Mouse (Mus musculus): ENCODE results near the gene Sdccag8. TPM values are rescaled to one million over a fixed set of nuclear protein-coding genes. Genes with fewer than 3 reads are reported as not detected.

The Sdccag8 gene
- total RNA-seq, 2 experiments from 2014 or later: 11.9 to 13.4 TPM

DNA sequence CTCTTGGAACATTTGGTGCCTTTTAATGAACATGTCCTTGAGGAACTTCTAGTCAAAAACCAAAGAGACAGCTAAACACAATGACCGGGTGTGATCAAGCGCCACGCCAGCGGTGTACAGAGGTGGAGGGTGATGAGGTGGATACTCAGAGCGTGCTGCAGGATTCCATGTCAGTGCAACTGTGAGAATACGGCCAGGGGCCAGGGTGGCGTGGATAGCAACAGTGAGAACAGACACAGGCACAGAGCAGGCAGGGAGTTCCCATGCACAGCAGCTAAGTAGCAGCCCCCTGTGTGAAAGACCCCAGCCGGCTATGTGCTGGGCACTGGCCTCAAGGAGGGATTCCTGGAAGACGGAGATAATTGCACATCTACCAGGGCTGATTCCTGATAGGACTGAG, 59.0 kb downstream of the Sdccag8 start:
- no peak for DNase-seq
- intact Hi-C loops (cut with DNase I): no loop called here

- no peak for DNase-seq
- intact Hi-C loops (cut with DNase I): no loop called here
Observed at GRCm38 (mm10) chr1:176874155-176874554, 59.7 kb downstream of the Sdccag8 start.

GRCm38 (mm10) chr1:176877756-176878155, 63.3 kb downstream of the Sdccag8 start:
- intact Hi-C loops (cut with DNase I): loop anchor here (5.0 kb wide), 3 partner anchors 565 to 825 kb away; partner anchors contain the start of gene Zbtb18
- no peak for DNase-seq

- intact Hi-C loops (cut with DNase I): loop anchor here (5.0 kb wide), 3 partner anchors 563 to 823 kb away; partner anchors contain the start of gene Zbtb18
- peak; percentile 40 for DNase-seq
Observed at GRCm38 (mm10) chr1:176879005-176879404, 64.5 kb downstream of the Sdccag8 start.

DNA sequence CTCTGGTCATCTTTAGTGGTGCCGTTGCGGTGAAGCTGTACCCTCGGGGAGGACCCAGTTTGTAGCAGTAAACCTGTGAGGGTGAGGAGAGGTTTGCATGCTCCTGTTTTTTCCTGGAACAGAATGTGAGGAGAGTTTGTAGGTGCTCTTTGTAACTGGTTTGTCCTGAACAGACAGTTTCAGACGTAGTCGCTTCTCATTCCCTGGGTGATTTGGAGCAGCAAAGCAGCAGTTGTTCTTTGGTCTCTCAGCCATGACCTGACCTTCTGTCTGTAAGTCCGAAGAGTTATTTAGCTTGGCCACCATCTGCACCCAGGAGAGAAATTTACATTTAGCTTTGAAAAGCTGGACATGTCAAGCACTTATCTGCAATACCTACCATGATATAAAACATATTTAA, 65.2 kb downstream of the Sdccag8 start:
- no peak for DNase-seq
- intact Hi-C loops (cut with DNase I): loop anchor here (5.0 kb wide), 3 partner anchors 563 to 823 kb away; partner anchors contain the start of gene Zbtb18

- intact Hi-C loops (cut with DNase I): no loop called here
- DNase-seq: no peak
Observed at GRCm38 (mm10) chr1:176880101-176880500, 65.6 kb downstream of the Sdccag8 start.

DNA sequence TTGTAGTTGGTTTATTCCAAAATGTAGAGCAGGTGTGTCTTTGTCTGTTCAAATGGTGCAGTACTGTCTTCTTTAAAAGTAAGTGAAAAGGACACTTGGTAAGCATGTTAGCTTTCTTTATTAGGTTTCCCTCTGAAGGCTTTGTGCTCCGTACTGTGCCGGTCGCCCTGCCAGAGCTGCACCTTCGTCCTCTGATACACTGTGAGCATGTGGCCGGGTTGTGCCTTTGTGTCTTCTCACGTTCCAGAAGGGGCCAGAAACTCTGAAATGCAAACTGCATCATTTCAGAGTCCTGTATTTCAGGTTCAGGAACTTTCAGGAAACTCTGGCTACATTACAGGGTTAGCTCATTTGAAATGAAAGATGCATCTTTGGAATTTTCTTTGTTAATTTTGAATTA, 66.5 kb downstream of the Sdccag8 start:
- no peak for DNase-seq
- intact Hi-C loops (cut with DNase I): no loop called here

DNA sequence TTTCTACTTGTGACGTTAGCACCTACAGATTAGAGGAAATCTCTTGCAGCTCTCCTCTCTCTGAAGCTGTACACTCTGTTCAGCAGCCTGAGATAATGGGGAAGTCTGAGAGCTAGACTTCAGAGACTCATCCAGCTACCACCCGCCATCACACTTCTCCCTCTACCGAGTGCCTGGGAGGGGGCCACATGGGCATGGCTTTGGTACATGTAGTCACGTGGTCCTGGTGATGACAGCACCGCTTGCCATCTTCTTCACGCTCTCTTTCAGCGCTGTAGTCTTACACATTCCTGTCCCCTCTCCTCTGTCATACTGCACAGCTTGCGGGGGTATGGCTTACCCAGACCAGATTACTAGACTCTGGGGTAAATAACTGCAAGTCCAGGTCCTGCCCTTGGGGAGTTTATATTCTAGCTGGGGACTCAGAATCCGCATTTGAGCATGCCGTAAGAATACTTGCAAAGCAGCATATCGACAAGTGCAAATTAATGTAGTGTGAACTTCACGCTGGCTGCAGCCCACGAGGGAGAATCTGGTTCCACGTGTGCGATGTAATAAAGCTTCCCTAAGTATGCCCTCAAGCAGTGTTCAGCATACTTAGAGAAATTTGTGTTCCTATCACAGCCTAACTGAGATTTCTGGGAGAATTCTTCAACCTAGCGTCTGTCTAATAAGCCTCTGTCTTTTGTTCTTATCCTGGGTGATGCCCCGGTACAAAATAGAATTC, 70.9 kb downstream of the Sdccag8 start:
- intact Hi-C loops (cut with DNase I): loop anchor here (5.0 kb wide), 1 partner anchor 372 kb away; the partner anchor contains the start of gene Akt3

GRCm38 (mm10) chr1:176886002-176886401, 71.5 kb downstream of the Sdccag8 start:
- intact Hi-C loops (cut with DNase I): loop anchor here (5.0 kb wide), 1 partner anchor 371 kb away; the partner anchor contains the start of gene Akt3
- no peak for DNase-seq

More for the DNA sequence above, 70.9 kb downstream of the Sdccag8 start:
- DNase-seq: no peak

GRCm38 (mm10) chr1:176903741-176904140, 89.3 kb downstream of the Sdccag8 start:
- no peak for DNase-seq
- intact Hi-C loops (cut with DNase I): no loop called here

- intact Hi-C loops (cut with DNase I): no loop called here
- no peak for DNase-seq
Observed at GRCm38 (mm10) chr1:176915946-176916345, 101.5 kb downstream of the Sdccag8 start.

DNA sequence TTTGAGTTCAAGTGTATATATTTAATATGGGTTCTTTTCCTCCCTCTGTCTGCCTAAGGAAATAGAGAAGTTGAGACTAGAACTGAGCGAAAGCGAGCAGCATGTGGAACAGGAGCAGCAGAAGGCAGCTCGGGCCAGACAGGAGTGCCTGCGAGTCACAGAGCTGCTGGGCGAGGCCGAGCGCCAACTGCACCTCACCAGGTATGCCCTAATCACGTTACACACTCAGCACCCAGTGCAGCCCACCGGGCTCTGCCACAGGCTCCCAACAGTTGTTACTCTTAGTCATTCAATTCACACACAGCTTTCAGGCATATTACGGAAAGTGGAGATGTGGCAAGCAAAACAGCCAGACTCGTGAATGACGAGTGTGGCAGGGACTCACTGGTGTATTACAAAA, 105.0 kb downstream of the Sdccag8 start:
- intact Hi-C loops (cut with DNase I): no loop called here
- DNase-seq: peak; percentile 38

- intact Hi-C loops (cut with DNase I): no loop called here
- no peak for DNase-seq
Observed at GRCm38 (mm10) chr1:176922842-176923241, 108.4 kb downstream of the Sdccag8 start.

DNA sequence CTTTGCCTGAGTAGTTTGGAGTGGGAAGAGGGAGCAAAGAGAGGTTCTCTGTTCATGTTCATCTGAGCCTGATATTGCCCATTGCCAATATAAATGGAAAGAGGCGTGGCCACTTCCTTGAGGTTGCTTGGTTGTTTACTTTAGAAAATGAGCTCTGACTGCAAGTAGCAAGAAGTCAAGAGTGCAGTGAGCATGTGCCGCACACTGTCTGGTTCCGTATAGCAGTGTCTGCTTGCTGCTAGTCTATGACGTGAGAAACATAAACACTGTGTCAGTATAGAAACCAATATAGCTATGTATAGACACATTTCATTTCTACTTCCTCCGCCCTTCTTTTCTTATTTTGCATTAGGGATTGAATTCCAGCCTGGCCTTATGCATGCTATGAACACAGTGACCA, 111.5 kb downstream of the Sdccag8 start:
- intact Hi-C loops (cut with DNase I): no loop called here
- no peak for DNase-seq

DNA sequence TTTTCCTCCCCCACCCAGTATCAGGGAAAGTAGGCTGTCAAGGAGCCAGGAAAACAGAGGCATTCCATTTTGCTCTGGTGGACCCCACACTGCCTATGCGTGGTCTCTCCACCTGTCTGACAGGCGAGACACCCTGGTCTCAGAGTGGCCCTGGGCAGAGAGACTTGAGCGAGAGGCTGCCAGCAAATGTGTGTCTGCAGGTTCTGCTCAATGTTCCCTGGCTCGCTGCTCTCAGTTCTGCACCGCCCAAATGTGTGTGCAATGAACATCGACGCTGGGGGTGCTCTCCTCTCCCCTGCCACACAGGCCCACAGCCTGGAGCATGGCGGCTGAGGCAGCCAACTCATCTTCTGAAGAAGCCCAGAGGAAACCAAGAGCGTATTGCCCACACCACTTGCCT, 112.9 kb downstream of the Sdccag8 start:
- peak; percentile 59 for DNase-seq
- intact Hi-C loops (cut with DNase I): no loop called here

DNA sequence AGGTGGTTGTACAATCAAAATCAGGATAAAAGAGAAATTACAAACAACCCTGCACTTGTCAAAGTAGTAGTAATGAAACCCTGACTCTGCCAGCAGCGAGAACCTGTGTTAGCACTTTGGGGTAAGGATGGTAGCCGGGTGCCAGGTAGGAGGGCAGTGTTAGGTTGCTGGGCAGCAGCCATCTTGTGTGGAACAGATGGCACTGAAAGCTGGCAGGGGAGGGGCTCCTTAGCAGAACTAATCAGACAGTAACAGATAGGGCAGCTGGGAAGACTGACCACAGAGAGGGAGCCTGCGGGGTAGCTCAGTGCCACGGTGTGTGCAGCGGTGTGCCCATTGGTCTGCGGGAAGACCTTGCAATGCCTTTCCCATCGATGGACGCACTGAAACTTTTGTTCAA, 115.2 kb downstream of the Sdccag8 start:
- intact Hi-C loops (cut with DNase I): loop anchor here (10.0 kb wide), 1 partner anchor 65 kb away; no protein-coding TSS in a partner anchor
- peak; percentile 95 for DNase-seq

DNA sequence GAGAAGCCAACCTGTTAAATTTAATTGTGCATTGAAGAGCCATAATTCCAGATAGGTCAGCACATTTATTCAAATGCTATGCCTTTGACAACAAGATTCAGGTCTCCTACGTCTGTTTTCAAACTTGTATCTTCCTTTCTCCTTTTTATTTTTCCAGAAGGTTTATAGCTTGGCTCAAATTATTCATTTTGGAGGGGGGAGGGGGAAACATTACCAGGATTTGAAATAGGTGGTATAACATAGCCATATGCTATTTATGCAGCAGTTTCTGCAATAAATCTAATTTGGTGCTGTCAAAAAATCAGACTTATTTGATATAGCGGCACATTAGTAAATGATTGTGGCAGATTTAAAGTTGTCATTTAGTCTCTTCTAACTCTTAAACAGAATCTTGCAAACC, 116.1 kb downstream of the Sdccag8 start:
- intact Hi-C loops (cut with DNase I): loop anchor here (10.0 kb wide), 1 partner anchor 64 kb away; no protein-coding TSS in a partner anchor
- DNase-seq: no peak

- intact Hi-C loops (cut with DNase I): loop anchor here (10.0 kb wide), 1 partner anchor 64 kb away; no protein-coding TSS in a partner anchor
- DNase-seq: no peak
Observed at GRCm38 (mm10) chr1:176930981-176931500, 116.6 kb downstream of the Sdccag8 start.

- intact Hi-C loops (cut with DNase I): loop anchor here (10.0 kb wide), 1 partner anchor 63 kb away; no protein-coding TSS in a partner anchor
- DNase-seq: peak; percentile 46
Observed at GRCm38 (mm10) chr1:176931511-176931910, 117.1 kb downstream of the Sdccag8 start.

- intact Hi-C loops (cut with DNase I): loop anchor here (10.0 kb wide), 1 partner anchor 62 kb away; no protein-coding TSS in a partner anchor
- no peak for DNase-seq
Observed at GRCm38 (mm10) chr1:176932320-176932950, 118.0 kb downstream of the Sdccag8 start.

DNA sequence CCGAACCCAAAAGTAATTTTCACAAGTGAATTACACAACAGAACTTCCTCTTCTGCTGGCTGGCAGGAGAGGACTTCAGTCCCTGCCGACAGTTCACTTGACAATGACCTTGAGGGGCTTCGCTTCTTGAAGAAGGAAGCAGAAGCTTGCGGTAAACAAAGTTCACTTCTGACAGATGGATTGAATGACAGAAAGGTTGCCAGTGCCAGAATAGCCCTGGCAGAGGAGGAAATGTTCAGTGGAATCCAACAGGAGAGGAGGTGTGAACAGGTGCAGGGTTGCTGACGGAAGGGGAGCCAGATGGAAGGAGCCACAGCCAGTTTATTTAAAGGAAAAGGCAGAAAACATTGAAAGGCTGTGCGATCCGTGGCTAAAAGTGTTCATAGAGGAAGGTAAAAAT, 118.9 kb downstream of the Sdccag8 start:
- DNase-seq: peak; percentile 70
- intact Hi-C loops (cut with DNase I): loop anchor here (10.0 kb wide), 1 partner anchor 61 kb away; no protein-coding TSS in a partner anchor

Data from left cerebral cortex, postnatal 4 days (tissue).